Mouse (Mus musculus): ENCODE measurements at regions not wholly inside any gene's neighbourhood (a gene's known extent, or its start where the extent isn't known, plus 50 kb on each side); places are given as distances from the start of the nearest gene placed in this dataset.

- Histone ChIP-seq H3K4me3 (replicated peaks) (no peak overlapping the region), H3K27me3 (no peaks in the 10 kb centered on the region), H3K4me2 (replicated peaks) (no peak overlapping the region), H3K9me3 (no peaks in the 10 kb centered on the region), H3K4me1 (replicated peaks) (no peaks in the 10 kb centered on the region), H3K9ac (replicated peaks) (no peak overlapping the region), H3K27ac (no peak overlapping the region), H3K36me3 (no peaks in the 10 kb centered on the region)
- 0 out of 2 replicates have a peak, but pooled peaks have one; percentile 58 for ATAC-seq
- WGBS, result 39% methylated on average over 2 of the region's 2 CpGs
Observed at GRCm38 (mm10) chr3:114463267-114463666, 432.9 kb downstream of the Col11a1 start.

GRCm38 (mm10) chr3:114463714-114464545 lies 433.6 kb downstream of the Col11a1 start:
- no peaks in the 10 kb centered on the region for H3K9me3 ChIP-seq
- no peak overlapping the region for H3K4me3 ChIP-seq (replicated peaks)
- peak; percentile 85 for ATAC-seq
- no peak overlapping the region for H3K9ac ChIP-seq (replicated peaks)
- WGBS, result 45% methylated on average over 5 of the region's 5 CpGs
- H3K27me3 ChIP-seq, result no peaks in the 10 kb centered on the region
- H3K27ac ChIP-seq, result peak overlapping the region; percentile 42
- H3K4me1 ChIP-seq (replicated peaks), result no peaks in the 10 kb centered on the region
- H3K4me2 ChIP-seq (replicated peaks), result no peak overlapping the region
- no peaks in the 10 kb centered on the region for H3K36me3 ChIP-seq

- 73% methylated on average over 2 of the region's 2 CpGs for WGBS
- H3K27ac ChIP-seq, result peak overlapping the region; percentile 42
Observed at GRCm38 (mm10) chr3:114464546-114464888, 434.2 kb downstream of the Col11a1 start.

GRCm38 (mm10) chr3:114483904-114484303 lies 420.0 kb upstream of the Olfm3 start:
- H3K36me3 ChIP-seq, result no peaks in the 10 kb centered on the region
- no peak overlapping the region for H3K4me3 ChIP-seq (replicated peaks)
- H3K27ac ChIP-seq, result no peak overlapping the region
- no peak overlapping the region for H3K4me2 ChIP-seq (replicated peaks)
- no peaks in the 10 kb centered on the region for H3K4me1 ChIP-seq (replicated peaks)
- whole genome bisulfite sequencing, result 61% methylated on average over 2 of the region's 2 CpGs
- H3K9ac ChIP-seq (replicated peaks), result no peak overlapping the region
- no peaks in the 10 kb centered on the region for H3K27me3 ChIP-seq
- H3K9me3 ChIP-seq, result peaks cover 4% of the 10 kb centered on the region; the same call in 1 of the 2 replicates
- ATAC-seq, result no peak

More at GRCm38 (mm10) chr3:114464546-114464888, 434.2 kb downstream of the Col11a1 start:
- no peaks in the 10 kb centered on the region for H3K36me3 ChIP-seq
- H3K27me3 ChIP-seq, result no peaks in the 10 kb centered on the region
- no peak overlapping the region for H3K9ac ChIP-seq (replicated peaks)
- no peaks in the 10 kb centered on the region for H3K9me3 ChIP-seq
- 0 out of 2 replicates have a peak, but pooled peaks have one; percentile 53 for ATAC-seq
- H3K4me1 ChIP-seq (replicated peaks), result no peaks in the 10 kb centered on the region
- H3K4me3 ChIP-seq (replicated peaks), result no peak overlapping the region
- H3K4me2 ChIP-seq (replicated peaks), result no peak overlapping the region

GRCm38 (mm10) chr3:114507690-114508332 lies 396.1 kb upstream of the Olfm3 start:
- 0 out of 2 replicates have a peak overlapping the region, but pooled peaks have one; percentile 17 for H3K27ac ChIP-seq
- H3K4me3 ChIP-seq (replicated peaks), result no peak overlapping the region
- H3K27me3 ChIP-seq, result no peaks in the 10 kb centered on the region
- 66% methylated on average over 7 of the region's 7 CpGs for WGBS
- no peak overlapping the region for H3K4me2 ChIP-seq (replicated peaks)
- H3K9ac ChIP-seq (replicated peaks), result no peak overlapping the region
- no peaks in the 10 kb centered on the region for H3K9me3 ChIP-seq
- no peaks in the 10 kb centered on the region for H3K36me3 ChIP-seq
- H3K4me1 ChIP-seq (replicated peaks), result 0 out of 2 replicates have a peak, but pooled peaks cover 3% of the 10 kb centered on the region
- ATAC-seq, result 0 out of 2 replicates have a peak, but pooled peaks have one; percentile 34

GRCm38 (mm10) chr3:114515233-114515632 lies 388.6 kb upstream of the Olfm3 start:
- WGBS, result 50% methylated on average over 1 of the region's 1 CpGs
- Histone ChIP-seq H3K27me3 (no peaks in the 10 kb centered on the region), H3K9ac (replicated peaks) (no peak overlapping the region)

GRCm38 (mm10) chr3:114544353-114544752 lies 359.5 kb upstream of the Olfm3 start:
- H3K4me3 ChIP-seq (replicated peaks), result no peak overlapping the region
- no peaks in the 10 kb centered on the region for H3K36me3 ChIP-seq
- no peak overlapping the region for H3K4me2 ChIP-seq (replicated peaks)
- no peaks in the 10 kb centered on the region for H3K4me1 ChIP-seq (replicated peaks)
- H3K27me3 ChIP-seq, result no peaks in the 10 kb centered on the region
- no peaks in the 10 kb centered on the region for H3K9me3 ChIP-seq
- 70% methylated on average over 1 of the region's 1 CpGs for WGBS
- no peak overlapping the region for H3K9ac ChIP-seq (replicated peaks)
- no peak for ATAC-seq
- H3K27ac ChIP-seq, result no peak overlapping the region

More at GRCm38 (mm10) chr3:114515233-114515632, 388.6 kb upstream of the Olfm3 start:
- Histone ChIP-seq H3K36me3 (no peaks in the 10 kb centered on the region), H3K4me1 (replicated peaks) (no peaks in the 10 kb centered on the region), H3K27ac (no peak overlapping the region), H3K4me2 (replicated peaks) (no peak overlapping the region), H3K4me3 (replicated peaks) (no peak overlapping the region), H3K9me3 (no peaks in the 10 kb centered on the region)
- ATAC-seq, result no peak

- WGBS, result 80% methylated on average over 6 of the region's 6 CpGs
- H3K36me3 ChIP-seq, result no peaks in the 10 kb centered on the region
- H3K4me1 ChIP-seq (replicated peaks), result no peaks in the 10 kb centered on the region
- 0 out of 2 replicates have a peak, but pooled peaks have one; percentile 34 for ATAC-seq
- no peak overlapping the region for H3K4me2 ChIP-seq (replicated peaks)
- no peak overlapping the region for H3K9ac ChIP-seq (replicated peaks)
- no peak overlapping the region for H3K4me3 ChIP-seq (replicated peaks)
- H3K27ac ChIP-seq, result no peak overlapping the region
- no peaks in the 10 kb centered on the region for H3K9me3 ChIP-seq
- H3K27me3 ChIP-seq, result no peaks in the 10 kb centered on the region
Observed at GRCm38 (mm10) chr3:114547218-114547617, 356.7 kb upstream of the Olfm3 start.

GRCm38 (mm10) chr3:114570978-114571377 lies 332.9 kb upstream of the Olfm3 start:
- Histone ChIP-seq H3K4me1 (replicated peaks) (no peaks in the 10 kb centered on the region), H3K4me2 (replicated peaks) (no peak overlapping the region), H3K27ac (no peak overlapping the region), H3K27me3 (no peaks in the 10 kb centered on the region), H3K9ac (replicated peaks) (no peak overlapping the region), H3K36me3 (no peaks in the 10 kb centered on the region), H3K4me3 (replicated peaks) (no peak overlapping the region), H3K9me3 (no peaks in the 10 kb centered on the region)
- 74% methylated on average over 2 of the region's 2 CpGs for WGBS
- no peak for ATAC-seq
